Mouse (Mus musculus): ENCODE measurements around the gene Fli1. TPM values are rescaled to one million over a fixed set of nuclear protein-coding genes. Genes with fewer than 3 reads are reported as not detected.

Fli1 gene
- 89.0 and 92.7 TPM in 2 replicates for total RNA-seq (2015)
- total RNA-seq (2017): 95.8 and 106 TPM in 2 replicates

- no peak for ATAC-seq (ENCODE audit: poor library complexity, severe bottlenecking)
Observed at GRCm38 (mm10) chr9:32542212-32543039, at the start of gene Fli1. Fli1 (minus strand) TSS chr9:32542861.

DNA sequence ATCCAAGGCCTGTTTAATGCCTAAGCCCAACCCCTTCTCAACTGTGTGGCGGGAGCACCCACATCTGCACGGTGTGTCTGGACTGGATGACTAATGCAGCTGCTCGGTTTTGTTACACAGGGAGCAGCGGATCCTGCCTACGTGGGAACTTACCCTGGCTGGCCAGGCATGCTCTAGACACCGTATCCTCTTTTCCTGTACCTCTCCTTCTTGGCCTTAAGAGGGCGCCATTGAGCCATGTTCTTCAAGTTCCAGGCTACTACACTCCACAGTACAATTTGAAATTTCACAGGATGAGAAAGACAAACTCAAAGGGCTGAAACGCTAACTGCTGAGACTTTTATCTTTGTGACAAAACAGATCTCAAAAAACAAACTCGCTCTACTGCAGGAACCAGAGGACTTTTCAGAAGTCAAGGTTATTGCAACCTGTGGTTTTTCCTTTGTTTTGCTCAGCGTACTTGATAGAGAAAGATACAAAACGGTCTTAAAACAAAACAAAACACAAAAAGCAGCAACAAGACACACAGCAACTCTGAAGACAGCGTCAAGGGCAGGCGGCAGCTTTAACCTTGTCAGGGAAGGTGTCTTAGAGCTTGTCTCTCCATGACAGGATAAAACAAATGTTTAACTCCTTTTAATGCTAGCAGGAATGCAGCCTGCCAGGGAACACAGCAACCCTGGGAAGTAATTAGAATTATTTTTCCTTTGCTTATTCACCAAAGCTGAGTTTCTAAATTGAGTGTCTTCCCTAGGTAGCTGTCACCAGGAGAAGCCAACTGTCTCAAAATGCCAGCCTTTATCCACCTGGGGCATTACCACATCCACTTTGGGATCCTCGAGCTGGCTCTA is 49.3 kb upstream of the Fli1 start:
- ATAC-seq (ENCODE audit: poor library complexity, severe bottlenecking): peak; percentile 92

DNA sequence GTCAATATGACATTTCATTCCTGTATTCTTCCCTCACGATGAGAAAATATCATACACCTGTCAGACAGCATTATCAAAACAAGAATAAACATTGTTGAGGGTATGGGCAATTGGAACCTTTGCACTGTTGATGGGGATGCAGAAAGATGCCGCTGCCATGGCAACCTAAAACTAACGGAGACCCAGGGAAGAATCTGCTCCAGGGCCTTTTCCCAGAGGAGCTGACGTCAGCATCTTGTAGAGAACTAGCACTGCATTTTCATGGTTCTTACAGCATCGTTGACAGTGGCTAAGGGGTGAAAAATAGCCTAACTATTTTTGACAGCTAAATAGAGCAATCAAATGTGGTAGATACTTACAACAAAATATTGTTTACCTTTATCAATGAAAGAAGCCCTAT is 47.9 kb upstream of the Fli1 start:
- ATAC-seq (ENCODE audit: poor library complexity, severe bottlenecking): no peak

DNA sequence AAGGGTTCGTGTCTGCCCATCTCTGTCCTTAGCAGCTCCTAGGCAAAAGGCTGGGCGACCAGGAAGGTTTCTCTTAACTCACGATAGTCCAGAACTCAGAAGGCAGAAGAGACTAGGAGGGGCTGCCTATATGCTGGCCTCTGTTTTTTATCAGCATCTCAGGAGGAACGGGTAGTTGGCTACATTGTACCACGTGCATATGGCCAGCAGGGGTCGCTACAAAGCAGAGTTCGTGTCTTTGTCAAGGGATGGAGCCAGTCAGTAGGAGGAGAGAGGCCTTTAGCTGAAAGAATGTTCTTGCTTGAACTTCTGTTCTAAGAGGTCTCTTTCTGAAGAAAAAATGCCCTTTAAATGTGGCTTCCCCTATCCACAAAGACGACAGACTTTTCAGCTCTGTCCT is 47.2 kb upstream of the Fli1 start:
- peak; percentile 76 for ATAC-seq (ENCODE audit: poor library complexity, severe bottlenecking)

- ATAC-seq (ENCODE audit: poor library complexity, severe bottlenecking): no peak
Observed at GRCm38 (mm10) chr9:32585357-32585756, 42.7 kb upstream of the Fli1 start.

DNA sequence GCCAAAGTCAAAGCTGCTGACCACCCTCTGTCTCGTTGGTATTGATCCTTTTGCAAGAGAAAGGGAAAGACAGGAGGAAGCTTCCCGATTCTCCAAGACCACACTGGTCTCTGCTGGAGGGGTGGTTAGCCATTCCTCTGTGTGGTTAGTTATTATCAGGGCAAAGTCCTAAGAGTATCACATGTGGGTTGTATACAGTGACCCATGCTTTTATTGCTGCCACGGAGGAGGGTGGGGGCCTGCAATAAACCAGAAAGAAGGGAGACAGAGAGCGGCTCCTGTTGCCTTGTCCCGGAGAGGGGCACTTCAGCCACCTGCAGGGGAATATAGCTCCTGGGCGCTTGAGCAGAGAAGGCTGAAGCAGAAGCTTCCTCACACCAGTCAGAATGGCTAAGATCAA is 41.2 kb upstream of the Fli1 start:
- no peak for ATAC-seq (ENCODE audit: poor library complexity, severe bottlenecking)

DNA sequence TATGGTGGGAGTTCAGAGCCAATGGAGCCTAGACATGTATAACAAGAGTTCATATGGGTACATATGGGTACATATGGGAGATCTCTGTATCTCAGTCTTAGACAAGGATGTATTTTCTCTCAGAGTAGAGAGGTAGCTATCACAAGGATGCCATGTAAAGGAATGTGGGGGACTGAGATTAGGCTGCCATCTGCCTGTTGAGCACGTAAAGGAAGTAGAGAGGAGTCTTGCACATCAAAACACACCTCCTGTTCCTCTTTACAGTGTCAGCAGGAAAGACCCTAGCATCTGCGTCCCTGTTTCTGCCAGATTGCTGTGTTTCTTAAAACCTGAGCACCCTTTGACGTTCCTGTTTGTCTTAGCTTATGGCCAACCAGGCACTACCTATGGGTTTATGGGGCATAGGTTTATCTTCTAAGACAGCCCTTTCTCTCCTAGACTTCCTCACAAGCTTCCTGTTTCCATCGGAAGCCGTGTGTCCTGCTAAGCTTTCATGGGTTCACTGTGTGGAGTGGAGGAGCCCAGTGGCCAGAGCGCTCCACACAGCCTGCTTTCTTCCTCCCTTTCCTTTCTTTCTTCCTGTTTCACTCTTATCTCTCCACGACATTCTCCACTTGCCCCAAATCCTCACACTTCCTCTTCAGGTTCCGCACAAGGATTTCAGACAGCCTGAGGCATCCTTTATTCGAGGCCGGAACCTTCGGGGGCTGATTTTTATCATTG is 39.4 kb upstream of the Fli1 start:
- ATAC-seq (ENCODE audit: poor library complexity, severe bottlenecking): peak; percentile 85

DNA sequence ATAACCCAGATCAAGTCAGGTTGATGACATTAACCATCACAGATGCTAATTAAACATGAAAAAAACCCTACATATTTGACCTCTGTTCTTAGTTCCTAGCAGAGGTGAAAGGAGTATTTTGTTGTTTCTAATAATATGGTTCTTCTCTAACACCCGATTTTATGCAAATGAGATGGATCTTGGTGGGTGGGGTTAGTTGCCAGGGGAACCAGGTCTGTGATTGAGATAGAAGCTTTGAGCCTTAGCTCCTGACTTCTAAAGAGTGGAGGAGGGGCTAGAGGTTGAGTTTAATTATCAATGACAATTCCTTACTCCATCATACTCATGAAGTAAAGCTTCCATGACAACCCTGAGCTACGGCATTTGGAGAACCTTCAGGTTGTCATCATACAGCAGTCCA is 35.8 kb upstream of the Fli1 start:
- ATAC-seq (ENCODE audit: poor library complexity, severe bottlenecking): no peak

DNA sequence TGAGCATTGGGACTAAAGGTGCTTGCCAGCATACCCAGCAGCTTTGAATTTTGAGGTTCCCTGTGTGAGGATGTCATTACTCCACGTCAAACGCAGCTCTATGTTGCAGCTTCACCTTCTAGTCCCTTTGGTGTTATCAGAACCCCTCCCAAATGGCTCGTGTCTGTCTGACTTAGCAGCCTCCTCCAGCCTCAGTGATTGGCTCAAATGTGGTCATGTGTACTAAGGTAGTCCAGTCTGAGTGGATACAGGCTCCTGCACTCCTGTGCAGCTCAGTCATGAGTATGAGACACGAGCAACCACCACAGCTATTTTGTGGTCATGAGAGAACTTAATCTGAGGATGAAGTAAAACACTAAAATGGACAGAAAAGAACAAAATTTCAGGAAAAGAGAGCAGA is 31.0 kb upstream of the Fli1 start:
- ATAC-seq (ENCODE audit: poor library complexity, severe bottlenecking): no peak

- ATAC-seq (ENCODE audit: poor library complexity, severe bottlenecking): no peak
Observed at GRCm38 (mm10) chr9:32571676-32572075, 29.0 kb upstream of the Fli1 start.

DNA sequence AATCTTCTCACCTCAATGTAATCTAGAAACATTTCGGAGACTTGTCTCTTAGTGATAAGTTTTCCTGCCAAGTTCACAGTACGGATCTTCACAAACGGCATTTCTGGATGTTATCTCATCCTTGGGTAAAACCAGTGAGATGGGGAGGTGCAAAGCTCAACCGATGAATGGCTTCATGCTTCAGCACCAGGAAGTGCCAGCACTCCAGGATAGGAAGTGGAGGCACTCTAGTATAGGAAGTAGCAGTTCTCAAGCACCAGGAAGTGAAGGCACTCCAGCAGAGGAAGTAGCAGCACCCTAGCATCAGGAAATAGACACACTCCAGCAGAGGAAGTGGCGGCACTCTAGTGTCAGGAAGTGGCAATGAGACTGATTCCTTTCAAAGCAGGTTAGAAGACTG is 27.9 kb upstream of the Fli1 start:
- peak; percentile 76 for ATAC-seq (ENCODE audit: poor library complexity, severe bottlenecking)

DNA sequence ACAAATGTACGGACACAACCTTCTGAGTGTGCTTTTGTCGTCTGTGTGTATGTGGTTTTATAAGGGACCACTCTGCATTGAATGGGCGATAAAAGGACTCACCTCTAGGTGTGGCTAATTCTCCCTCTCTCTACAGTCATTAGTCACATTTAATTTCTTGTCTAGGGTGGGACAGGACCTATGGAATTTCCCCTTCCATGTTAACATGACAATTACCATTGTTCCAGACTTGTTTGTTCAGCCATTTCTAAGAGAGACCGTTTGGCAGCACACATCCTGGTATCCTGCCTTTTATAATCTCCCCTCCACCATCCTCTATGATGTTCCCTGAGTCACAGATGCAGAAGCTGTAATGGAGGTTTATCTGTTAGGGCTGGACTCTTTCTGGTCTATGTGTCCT is 26.6 kb upstream of the Fli1 start:
- no peak for ATAC-seq (ENCODE audit: poor library complexity, severe bottlenecking)

DNA sequence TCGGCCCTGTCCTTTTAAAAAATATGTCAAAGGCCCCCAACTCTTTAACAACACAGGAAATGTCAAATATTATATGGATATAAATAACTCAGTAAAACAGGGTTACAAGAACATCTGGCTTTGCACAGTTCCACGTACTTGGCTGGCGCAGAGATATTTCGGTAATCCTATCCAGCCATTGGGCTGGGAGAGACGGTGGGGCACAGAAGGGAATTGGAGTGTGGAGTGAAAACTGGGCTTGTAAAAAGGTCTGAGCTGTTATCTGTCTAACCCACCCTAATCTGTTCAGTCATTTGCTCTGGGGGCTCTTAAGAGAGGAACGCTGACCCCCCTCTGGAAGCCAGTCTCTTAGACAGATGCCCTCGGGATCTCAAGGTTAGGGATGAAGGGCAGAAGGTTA is 24.9 kb upstream of the Fli1 start:
- ATAC-seq (ENCODE audit: poor library complexity, severe bottlenecking): no peak

DNA sequence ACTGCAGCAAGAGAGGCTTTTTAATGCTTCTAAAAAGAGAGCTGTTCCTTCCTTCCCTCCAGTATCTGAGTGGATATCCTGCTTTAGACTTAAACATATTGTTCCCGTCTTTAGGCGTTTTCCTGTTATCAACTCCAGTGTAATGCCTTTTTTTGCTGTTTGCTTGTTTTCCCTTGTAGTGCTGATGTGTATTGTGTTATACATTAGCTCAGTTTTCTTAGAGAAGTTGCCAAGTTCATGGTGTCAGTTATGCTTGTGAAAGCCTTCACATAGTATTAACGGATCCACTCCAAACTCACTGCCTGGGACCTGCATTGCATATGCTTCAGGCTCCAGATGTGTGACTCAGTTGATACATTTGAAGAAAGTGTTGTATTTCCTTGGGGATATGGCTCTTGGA is 22.6 kb upstream of the Fli1 start:
- no peak for ATAC-seq (ENCODE audit: poor library complexity, severe bottlenecking)

GRCm38 (mm10) chr9:32562837-32563236 is 20.2 kb upstream of the Fli1 start:
- no peak for ATAC-seq (ENCODE audit: poor library complexity, severe bottlenecking)

GRCm38 (mm10) chr9:32562409-32562808 is 19.7 kb upstream of the Fli1 start:
- peak; percentile 95 for ATAC-seq (ENCODE audit: poor library complexity, severe bottlenecking)

DNA sequence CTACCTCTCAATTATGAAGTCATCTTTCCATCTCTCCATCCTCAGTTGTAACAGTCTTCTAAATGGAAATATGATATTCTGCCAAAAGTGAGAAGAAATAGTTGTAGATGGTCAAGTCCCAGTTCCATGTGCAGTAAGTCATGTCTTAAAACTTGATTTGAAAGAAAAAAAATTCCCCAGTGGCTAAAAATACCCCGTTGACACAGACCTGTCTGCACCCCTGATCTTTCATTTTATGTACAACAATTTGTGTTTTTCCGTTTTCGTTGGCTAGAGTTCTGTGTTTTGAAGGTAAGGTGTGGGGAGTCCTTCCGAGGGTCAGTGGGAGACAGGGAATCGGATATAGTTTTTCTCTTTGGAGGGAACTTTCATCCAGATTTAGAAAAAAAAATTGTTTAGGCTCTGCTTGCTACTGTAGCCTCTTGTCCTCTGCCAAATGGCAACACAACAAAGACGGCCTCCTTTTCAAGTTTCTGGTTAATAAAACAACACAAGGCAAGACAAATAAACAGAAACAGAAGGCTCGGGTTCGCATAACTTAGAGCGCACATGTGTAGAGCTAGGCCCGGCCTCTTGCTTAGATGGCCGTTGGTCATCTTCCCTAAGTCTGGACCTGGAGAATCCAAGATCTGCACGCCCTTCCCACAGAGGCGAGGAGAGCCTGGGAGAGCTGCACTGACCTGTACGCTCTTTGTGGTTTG is 18.7 kb upstream of the Fli1 start:
- no peak for ATAC-seq (ENCODE audit: poor library complexity, severe bottlenecking)

DNA sequence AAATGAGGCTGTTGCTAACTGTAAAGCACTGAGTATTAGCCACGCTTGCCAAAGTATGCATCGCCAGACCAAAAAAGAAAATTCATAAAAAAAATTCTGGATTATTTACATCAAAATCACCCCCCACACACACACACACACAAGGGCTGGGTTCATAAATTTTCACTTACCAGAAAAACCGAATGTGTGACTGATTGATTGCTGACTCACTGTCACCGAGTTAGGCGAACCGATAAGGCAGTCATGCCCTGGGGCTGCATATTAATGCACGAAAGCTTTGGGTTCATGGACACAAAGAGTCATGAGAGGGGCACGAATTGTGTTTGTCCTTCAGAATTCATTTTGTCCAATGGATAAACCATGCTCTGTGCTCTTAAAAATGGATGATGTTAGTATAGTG is 17.2 kb upstream of the Fli1 start:
- no peak for ATAC-seq (ENCODE audit: poor library complexity, severe bottlenecking)

DNA sequence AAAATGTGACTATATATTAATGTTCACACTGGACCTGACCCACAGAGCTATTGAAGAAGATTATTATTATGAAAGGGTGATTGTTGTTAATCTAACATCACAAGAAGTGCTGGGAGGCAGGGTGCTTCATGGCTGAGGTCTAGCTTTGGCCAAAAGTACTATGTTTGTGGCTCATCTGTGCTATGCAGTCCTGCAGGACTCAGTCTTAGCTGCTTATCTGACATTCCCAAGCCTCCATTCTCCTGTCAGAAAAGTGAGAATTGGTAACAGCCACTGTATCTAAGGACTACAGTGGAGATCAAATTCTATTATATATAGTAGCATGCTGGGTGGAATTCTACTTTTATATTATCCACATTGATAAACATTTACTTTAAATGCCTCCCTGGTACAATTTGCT is 16.8 kb upstream of the Fli1 start:
- no peak for ATAC-seq (ENCODE audit: poor library complexity, severe bottlenecking)

GRCm38 (mm10) chr9:32556313-32556712 is 13.7 kb upstream of the Fli1 start:
- ATAC-seq (ENCODE audit: poor library complexity, severe bottlenecking): peak; percentile 63; the same call in 1 of the 2 replicates

DNA sequence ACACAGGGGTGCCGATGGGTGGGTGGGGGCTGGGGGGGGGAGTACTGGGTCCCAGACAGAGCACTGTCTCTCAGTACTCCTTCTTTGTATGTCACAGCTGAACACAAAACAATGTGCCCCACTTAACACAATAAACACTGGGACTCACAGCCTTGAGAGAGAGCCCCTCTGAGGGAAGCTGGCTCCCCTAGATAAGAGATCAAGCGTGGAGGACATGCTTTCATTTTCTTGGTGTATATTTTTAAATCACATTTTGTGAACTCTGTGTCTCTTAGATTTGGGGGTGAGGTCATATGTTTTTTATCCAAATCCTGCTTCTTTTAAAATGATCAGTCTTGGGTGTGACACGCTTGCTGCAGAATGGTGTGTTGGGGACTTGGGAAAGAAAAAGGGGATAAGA is 12.6 kb upstream of the Fli1 start:
- no peak for ATAC-seq (ENCODE audit: poor library complexity, severe bottlenecking)

All from megakaryocyte, adult 5-6 weeks (primary cell).